Mouse (Mus musculus) testis, adult 2 months (tissue): ENCODE data around the gene Sp2. TPM values are rescaled to one million over a fixed set of nuclear protein-coding genes. Genes with fewer than 3 reads are reported as not detected.

Source experiments
- H3K27ac ChIP-seq: fragments of 200-500 bp; 2 replicates; pipeline ENCODE4 v1.5.1; 2012; ENCODE audit warnings: low read depth, low read length; ENCODE audit not compliant: control insufficient read depth, insufficient read depth
- H3K27me3 ChIP-seq: fragments of 200-500 bp; 2 replicates; pipeline ENCODE4 v1.6.1; 2012; ENCODE audit warnings: mild to moderate bottlenecking, low read length, moderate library complexity; ENCODE audit not compliant: control insufficient read depth, insufficient read depth
- H3K36me3 ChIP-seq: fragments of 200-500 bp; 2 replicates; pipeline ENCODE4 v1.6.1; 2012; ENCODE audit warnings: mild to moderate bottlenecking, low read length; ENCODE audit not compliant: control insufficient read depth, insufficient read depth
- H3K4me1 ChIP-seq: fragments of 200-500 bp; 2 replicates; pipeline ENCODE4 v1.6.1; 2012; ENCODE audit warnings: low read length; ENCODE audit not compliant: control insufficient read depth, insufficient read depth
- H3K4me3 ChIP-seq: fragments of 200-500 bp; 2 replicates; pipeline ENCODE4 v1.5.1; 2012; ENCODE audit warnings: low read depth, mild to moderate bottlenecking, low read length, moderate library complexity, mixed read lengths; ENCODE audit not compliant: control insufficient read depth
- CTCF ChIP-seq: fragments of 200-500 bp; IDR thresholded peaks from 2 replicates; pipeline ENCODE4 v1.5.1; 2012; ENCODE audit warnings: low read depth, mild to moderate bottlenecking, inconsistent platforms, low read length, moderate library complexity; ENCODE audit not compliant: control insufficient read depth, insufficient read depth, insufficient replicate concordance
- POLR2A ChIP-seq: fragments of 200-500 bp; IDR thresholded peaks from 2 replicates; pipeline ENCODE4 v1.6.1; 2012; ENCODE audit warnings: low read depth, mild to moderate bottlenecking, inconsistent platforms, low read length, moderate library complexity; ENCODE audit not compliant: control insufficient read depth
- polyA plus RNA-seq: library from polyadenylated mRNA; depleted of rRNA; stranded (reverse); fragments of >200 nt; gene quantifications from 2 replicates; pipeline ENCODE4 v1.2.3, GENCODE M21; 2012; rRNA removed

The Sp2 gene
- polyA plus RNA-seq, 1 experiment: 17.9 TPM

GRCm38 (mm10) chr11:96916885-96917396 lies 65.8 kb downstream of the Sp2 start:
- Histone ChIP-seq H3K4me1 (peaks cover 5% of the 10 kb centered on the region), H3K27ac (peak overlapping the region; percentile 79), H3K27me3 (no peaks in the 10 kb centered on the region), H3K36me3 (no peaks in the 10 kb centered on the region; the same call in 1 of the 2 replicates), H3K4me3 (peak overlapping the region; percentile 97)
- TF ChIP-seq POLR2A (no peak), CTCF (no peak)

GRCm38 (mm10) chr11:96916044-96916884 lies 66.5 kb downstream of the Sp2 start, which contains the start of gene Cdk5rap3:
TSS of gene Cdk5rap3 (minus strand) at chr11:96916496.
- TF ChIP-seq CTCF (peak; percentile 89), POLR2A (peak; percentile 78)
- peak within 1 kb of the TSS; percentile 93 for H3K27ac ChIP-seq
- H3K36me3 ChIP-seq: no peaks in the 10 kb centered on the region; the same call in 1 of the 2 replicates
- no peaks in the 10 kb centered on the region for H3K27me3 ChIP-seq
- peak within 1 kb of the TSS; percentile 97 for H3K4me3 ChIP-seq
- H3K4me1 ChIP-seq: peaks cover 5% of the 10 kb centered on the region

GRCm38 (mm10) chr11:96912682-96913081 lies 70.1 kb downstream of the Sp2 start:
- Histone ChIP-seq H3K4me3 (no peak overlapping the region), H3K27me3 (no peaks in the 10 kb centered on the region), H3K36me3 (peaks cover 3% of the 10 kb centered on the region), H3K4me1 (peaks cover 5% of the 10 kb centered on the region), H3K27ac (no peak overlapping the region)
- TF ChIP-seq POLR2A: no peak
- no peak for TF ChIP-seq CTCF

- Histone ChIP-seq H3K4me1 (no peaks in the 10 kb centered on the region), H3K27me3 (no peaks in the 10 kb centered on the region), H3K27ac (no peak overlapping the region), H3K36me3 (peaks cover 3% of the 10 kb centered on the region), H3K4me3 (no peak overlapping the region)
- TF ChIP-seq POLR2A (no peak), CTCF (peak; percentile 59; the same call in 1 of the 2 replicates)
Observed at GRCm38 (mm10) chr11:96910003-96910402, 72.8 kb downstream of the Sp2 start.

GRCm38 (mm10) chr11:96908594-96908993 lies 74.2 kb downstream of the Sp2 start:
- Histone ChIP-seq H3K4me3 (no peak overlapping the region), H3K4me1 (no peaks in the 10 kb centered on the region), H3K27me3 (no peaks in the 10 kb centered on the region), H3K27ac (no peak overlapping the region), H3K36me3 (peaks cover 3% of the 10 kb centered on the region)
- no peak for TF ChIP-seq CTCF
- TF ChIP-seq POLR2A: no peak

GRCm38 (mm10) chr11:96906431-96907161 lies 76.2 kb downstream of the Sp2 start:
- Histone ChIP-seq H3K4me1 (no peaks in the 10 kb centered on the region), H3K27me3 (no peaks in the 10 kb centered on the region), H3K27ac (no peak overlapping the region), H3K4me3 (no peak overlapping the region), H3K36me3 (peaks cover 3% of the 10 kb centered on the region)
- TF ChIP-seq POLR2A (no peak), CTCF (no peak)

Other genes starting within 250 kb of the Sp2 start
- gene Snx11, start 205.4 kb downstream of the Sp2 start, polyA plus RNA-seq: 15.2 and 16.8 TPM in 2 replicates
- 15.4 and 16.6 TPM in 2 replicates for gene Cbx1, start 193.8 kb downstream of the Sp2 start, polyA plus RNA-seq
- 46.7 and 59.1 TPM in 2 replicates for gene Nfe2l1, start 153.0 kb downstream of the Sp2 start, polyA plus RNA-seq
- 5.3 and 6.7 TPM in 2 replicates for gene Copz2, start 133.1 kb downstream of the Sp2 start, polyA plus RNA-seq
- gene Cdk5rap3, start 66.5 kb downstream of the Sp2 start, polyA plus RNA-seq: 75.0 and 77.8 TPM in 2 replicates
- 2.1 and 4.0 TPM in 2 replicates for gene Prr15l, start 54.9 kb downstream of the Sp2 start, polyA plus RNA-seq
- gene Pnpo, start 39.0 kb downstream of the Sp2 start, polyA plus RNA-seq: 3.8 and 5.4 TPM in 2 replicates
- 0.22 and 0.32 TPM in 2 replicates for gene Sp6, start 30.4 kb upstream of the Sp2 start, polyA plus RNA-seq
- gene Scrn2, start 47.0 kb upstream of the Sp2 start, polyA plus RNA-seq: 8.9 and 9.4 TPM in 2 replicates
- 795 and 824 TPM in 2 replicates for gene Lrrc46, start 58.4 kb upstream of the Sp2 start, polyA plus RNA-seq
- 41.7 and 47.6 TPM in 2 replicates for gene Mrpl10, start 58.6 kb upstream of the Sp2 start, polyA plus RNA-seq
- gene Osbpl7, start 67.7 kb upstream of the Sp2 start, polyA plus RNA-seq: 75.7 and 82.3 TPM in 2 replicates
- 0.14 and 0.22 TPM in 2 replicates for gene Tbx21, start 132.4 kb upstream of the Sp2 start, polyA plus RNA-seq
- 2.4 and 2.7 TPM in 2 replicates for gene Tbkbp1, start 168.5 kb upstream of the Sp2 start, polyA plus RNA-seq
- gene Kpnb1, start 204.9 kb upstream of the Sp2 start, polyA plus RNA-seq: 37.5 and 40.3 TPM in 2 replicates